Mouse (Mus musculus) liver, embryonic 14.5 days (tissue): ENCODE measurements at regions not wholly inside any gene's neighbourhood (a gene's known extent, or its start where the extent isn't known, plus 50 kb on each side); places are given as distances from the start of the nearest gene placed in this dataset.

Experiments
- ATAC-seq: fragments of 200-750 bp; cut with Nextera tagmentation; 2 replicates; pipeline ENCODE4 v1.8.0; 2017; ENCODE audit warnings: moderate number of reproducible peaks, mild to moderate bottlenecking, moderate library complexity; ENCODE audit not compliant: insufficient read depth
- DNase-seq, 3 experiments: peaks; one replicate each; pipeline ENCODE4 v3.0.0-alpha.2; 2012 to 2013; ENCODE audit warnings: low read depth in 3 of 3, low spot score in 3 of 3
- H3K27ac ChIP-seq: fragments of 300-500 bp; sonication (generic); 2 replicates; pipeline ENCODE4 v1.5.1; 2014; ENCODE audit warnings: moderate library complexity, mild to moderate bottlenecking, control low read depth, inconsistent platforms
- H3K27me3 ChIP-seq: fragments of 300-500 bp; sonication (generic); 2 replicates; pipeline ENCODE4 v1.6.1; 2014; ENCODE audit warnings: mild to moderate bottlenecking, low read length, moderate library complexity; ENCODE audit not compliant: control insufficient read depth, insufficient read depth
- H3K36me3 ChIP-seq: fragments of 300-500 bp; sonication (generic); replicated peaks from 2 replicates; pipeline ENCODE4 v1.6.1; 2014; ENCODE audit warnings: low read depth; ENCODE audit not compliant: control insufficient read depth, insufficient read depth
- H3K4me1 ChIP-seq, 2 experiments: fragments of 200-500 bp in 1 of 2; fragments of 300-500 bp in 1 of 2; sonication (generic) in 1 of 2; replicated peaks; 2 replicates each; pipeline ENCODE4 v1.6.1; 2012 to 2014; ENCODE audit warnings: antibody characterized with exemption in 1 of 2, inconsistent platforms in 1 of 2, low read length in 1 of 2; ENCODE audit not compliant: control insufficient read depth in 2 of 2, insufficient read depth in 2 of 2
- H3K4me2 ChIP-seq: fragments of 300-500 bp; sonication (generic); 2 replicates; pipeline ENCODE4 v1.6.1; 2014; ENCODE audit warnings: low read depth, mild to moderate bottlenecking, control low read depth, moderate library complexity
- H3K4me3 ChIP-seq, 2 experiments: fragments of 200-500 bp in 1 of 2; fragments of 300-500 bp in 1 of 2; sonication (generic) in 1 of 2; 2 replicates each; pipeline ENCODE4 v1.5.1; 2012 to 2014; ENCODE audit warnings: low read depth in 2 of 2, low read length in 2 of 2, mild to moderate bottlenecking in 2 of 2, control low read depth in 1 of 2, inconsistent platforms in 1 of 2, moderate library complexity in 1 of 2; ENCODE audit not compliant: insufficient read depth in 1 of 2
- H3K9ac ChIP-seq: fragments of 300-500 bp; sonication (generic); replicated peaks from 2 replicates; pipeline ENCODE4 v1.6.1; 2014; ENCODE audit warnings: mild to moderate bottlenecking, control low read depth, moderate library complexity
- H3K9me3 ChIP-seq: fragments of 300-500 bp; sonication (generic); 2 replicates; pipeline ENCODE4 v1.6.1; 2016; ENCODE audit warnings: low read length, mixed read lengths; ENCODE audit not compliant: control insufficient read depth
- CTCF ChIP-seq: IDR thresholded peaks from 2 replicates; pipeline ENCODE4 v1.5.1; 2016; ENCODE audit warnings: antibody characterized with exemption, low read depth, control low read depth
- EP300 ChIP-seq: IDR thresholded peaks from 2 replicates; pipeline ENCODE4 v1.6.1; 2016; ENCODE audit warnings: antibody characterized with exemption, low read depth
- WGBS: fragments of 180-500 bp; shearing (Covaris S2); extraction: QIAGEN DNeasy Blood & Tissue Kit; methylation state at CpG from one replicate; pipeline ENCODE4 v1.1.7; 2014; ENCODE audit not compliant: insufficient replicate concordance; 5-methylcytosine and 5-hydroxymethylcytosine counted together

GRCm38 (mm10) chr7:72926772-72927380 lies 448.4 kb upstream of the Rgma start:
- 73% methylated on average over 20 of the region's 20 CpGs for WGBS
- DNase-seq (no peak), ATAC-seq (no peak)
- Histone ChIP-seq H3K27me3 (no peaks in the 10 kb centered on the region), H3K9me3 (no peaks in the 10 kb centered on the region; the same call in none of the 2 replicates), H3K4me1 (no peaks in the 10 kb centered on the region), H3K4me3 (no peak overlapping the region), H3K9ac (no peak overlapping the region), H3K27ac (no peak overlapping the region), H3K36me3 (no peaks in the 10 kb centered on the region), H3K4me2 (no peak overlapping the region)
- no peak for TF ChIP-seq EP300
- no peak for TF ChIP-seq CTCF

GRCm38 (mm10) chr7:72938842-72939241 lies 436.5 kb upstream of the Rgma start:
- Histone ChIP-seq H3K27me3 (no peaks in the 10 kb centered on the region), H3K4me1 (no peaks in the 10 kb centered on the region), H3K9me3 (no peaks in the 10 kb centered on the region), H3K9ac (no peak overlapping the region), H3K4me3 (no peak overlapping the region), H3K4me2 (no peak overlapping the region), H3K36me3 (no peaks in the 10 kb centered on the region), H3K27ac (no peak overlapping the region)
- ATAC-seq (no peak), DNase-seq (no peak)
- 51% methylated on average over 2 of the region's 2 CpGs for WGBS
- no peak for TF ChIP-seq CTCF
- TF ChIP-seq EP300: no peak

GRCm38 (mm10) chr7:72947531-72947930 lies 427.8 kb upstream of the Rgma start:
- WGBS: 68% methylated on average over 1 of the region's 1 CpGs
- no peaks in the 10 kb centered on the region for H3K4me1 ChIP-seq
- no peaks in the 10 kb centered on the region for H3K27me3 ChIP-seq
- no peak overlapping the region for H3K4me3 ChIP-seq
- ATAC-seq: no peak
- DNase-seq: no peak
- H3K9ac ChIP-seq: no peak overlapping the region
- no peaks in the 10 kb centered on the region for H3K36me3 ChIP-seq
- TF ChIP-seq CTCF (no peak), EP300 (no peak)
- H3K9me3 ChIP-seq: no peaks in the 10 kb centered on the region
- no peak overlapping the region for H3K4me2 ChIP-seq
- H3K27ac ChIP-seq: no peak overlapping the region

GRCm38 (mm10) chr7:72948026-72948425 lies 427.3 kb upstream of the Rgma start:
- H3K36me3 ChIP-seq: no peaks in the 10 kb centered on the region
- H3K9me3 ChIP-seq: no peaks in the 10 kb centered on the region
- TF ChIP-seq EP300: no peak
- H3K27me3 ChIP-seq: no peaks in the 10 kb centered on the region
- ATAC-seq (no peak), DNase-seq (no peak)
- no peak overlapping the region for H3K9ac ChIP-seq
- no peak overlapping the region for H3K4me3 ChIP-seq
- H3K27ac ChIP-seq: no peak overlapping the region
- H3K4me1 ChIP-seq: no peaks in the 10 kb centered on the region
- H3K4me2 ChIP-seq: no peak overlapping the region
- 45% methylated on average over 5 of the region's 5 CpGs for WGBS

GRCm38 (mm10) chr7:72948666-72949065 lies 426.6 kb upstream of the Rgma start:
- H3K27ac ChIP-seq: no peak overlapping the region
- H3K27me3 ChIP-seq: no peaks in the 10 kb centered on the region
- ATAC-seq (no peak), DNase-seq (no peak)
- 16% methylated on average over 3 of the region's 3 CpGs for WGBS
- H3K36me3 ChIP-seq: no peaks in the 10 kb centered on the region
- no peak overlapping the region for H3K4me2 ChIP-seq
- no peaks in the 10 kb centered on the region for H3K4me1 ChIP-seq
- H3K4me3 ChIP-seq: no peak overlapping the region
- TF ChIP-seq EP300 (no peak), CTCF (no peak)
- H3K9ac ChIP-seq: no peak overlapping the region
- no peaks in the 10 kb centered on the region for H3K9me3 ChIP-seq
